Mouse (Mus musculus): ENCODE results near the gene Slc9a7. TPM values are rescaled to one million over a fixed set of nuclear protein-coding genes. Genes with fewer than 3 reads are reported as not detected.

The Slc9a7 gene
- total and polyA plus RNA-seq, 3 experiments = 20.7 to 26.0 (median 21.6) TPM

GRCm38 (mm10) chrX:20332756-20333155, 41.1 kb upstream of the Slc9a7 start:
- Histone ChIP-seq H3K79me2 (replicated peaks; ENCODE audit: control insufficient read depth, extremely low read depth, insufficient read depth, poor library complexity, severe bottlenecking) (no peaks in the 10 kb centered on the region), H3K9me3 (replicated peaks; ENCODE audit: low read length) (no peaks in the 10 kb centered on the region), H3K4me2 (ENCODE audit: insufficient read depth, low read depth, poor library complexity, severe bottlenecking) (no peak overlapping the region), H3K27me3 (replicated peaks) (no peaks in the 10 kb centered on the region), H3K9ac (ENCODE audit: insufficient read depth, low read depth) (no peak overlapping the region), H3K4me1 (ENCODE audit: control insufficient read depth in 1 of 2, insufficient read depth in 2 of 2) (peaks cover 3 to 17% of the 10 kb centered on the region in 2 experiments; a peak in 3 of 4 replicates), H3K27ac (ENCODE audit: insufficient read depth, low read depth) (no peak overlapping the region), H3K36me3 (replicated peaks in 1 of 2; ENCODE audit: control insufficient read depth in 1 of 2, insufficient read depth in 1 of 2, low read length in 1 of 2) (no peaks in the 10 kb centered on the region), H3K4me3 (replicated peaks in 1 of 3; ENCODE audit: low read depth in 2 of 3, low read length in 2 of 3, poor library complexity in 1 of 3) (no peak overlapping the region)
- DNase-seq (ENCODE audit: extremely low read depth) = no peak
- dilution Hi-C loops (cut with MboI; ENCODE audit: extremely low pct_ligation_motif_present, extremely low pct_unique_long_range_greater_than_20kb, low sequenced_read_pairs) = no loop called here
- TF ChIP-seq POLR2AphosphoS2 (IDR thresholded peaks at IDR 0.05; ENCODE audit: low read depth, low read length) = no peak
- TF ChIP-seq EP300 (IDR thresholded peaks at IDR 0.05; ENCODE audit: low read length) = no peak
- TF ChIP-seq ETS1 (conservative IDR thresholded peaks at IDR 0.05; ENCODE audit: low read depth, low read length) = no peak
- no peak for TF ChIP-seq MAFK (IDR thresholded peaks at IDR 0.05; ENCODE audit: insufficient replicate concordance, low read length)
- no peak for TF ChIP-seq BHLHE40 (IDR thresholded peaks at IDR 0.05; ENCODE audit: low read depth, low read length)
- TF ChIP-seq MAX (IDR thresholded peaks at IDR 0.05; ENCODE audit: low read length) = no peak
- TF ChIP-seq SIN3A (IDR thresholded peaks at IDR 0.05; ENCODE audit: low read length) = no peak
- TF ChIP-seq ELF1 (IDR thresholded peaks at IDR 0.05; ENCODE audit: low read depth, low read length) = no peak
- TF ChIP-seq IRF4 (IDR thresholded peaks at IDR 0.05; ENCODE audit: low read depth, low read length) = no peak
- no peak for TF ChIP-seq HCFC1 (IDR thresholded peaks at IDR 0.05; ENCODE audit: low read depth, low read length)
- TF ChIP-seq CHD1 (IDR thresholded peaks at IDR 0.05; ENCODE audit: low read depth, low read length) = no peak
- no peak for TF ChIP-seq USF1 (IDR thresholded peaks at IDR 0.05; ENCODE audit: low read depth, low read length)
- TF ChIP-seq NELFE (IDR thresholded peaks at IDR 0.05; ENCODE audit: low read depth, low read length) = no peak
- TF ChIP-seq MYC (IDR thresholded peaks at IDR 0.05; ENCODE audit: low read depth, low read length) = no peak
- in situ Hi-C loops (cut with MboI; ENCODE audit: low pct_ligation_motif_present, low pct_unique_long_range_greater_than_20kb, low sequenced_read_pairs) = loop anchor here (25.0 kb wide), 2 partner anchors 170 to 270 kb away; partner anchors contain the start of gene Chst7

- Histone ChIP-seq H3K36me3 (replicated peaks in 1 of 2; ENCODE audit: control insufficient read depth in 1 of 2, insufficient read depth in 1 of 2, low read length in 1 of 2) (no peaks in the 10 kb centered on the region), H3K27ac (ENCODE audit: insufficient read depth, low read depth) (no peak overlapping the region), H3K4me2 (ENCODE audit: insufficient read depth, low read depth, poor library complexity, severe bottlenecking) (no peak overlapping the region), H3K79me2 (replicated peaks; ENCODE audit: control insufficient read depth, extremely low read depth, insufficient read depth, poor library complexity, severe bottlenecking) (no peaks in the 10 kb centered on the region), H3K9ac (ENCODE audit: insufficient read depth, low read depth) (no peak overlapping the region), H3K4me1 (ENCODE audit: control insufficient read depth in 1 of 2, insufficient read depth in 2 of 2) (peaks cover 0 to 19% of the 10 kb centered on the region in 2 experiments; a peak in 2 of 4 replicates), H3K9me3 (replicated peaks; ENCODE audit: low read length) (no peaks in the 10 kb centered on the region), H3K27me3 (replicated peaks) (no peaks in the 10 kb centered on the region), H3K4me3 (replicated peaks in 1 of 3; ENCODE audit: low read depth in 2 of 3, low read length in 2 of 3, poor library complexity in 1 of 3) (no peak overlapping the region)
- in situ Hi-C loops (cut with MboI; ENCODE audit: low pct_ligation_motif_present, low pct_unique_long_range_greater_than_20kb, low sequenced_read_pairs) (no loop called here), dilution Hi-C loops (cut with MboI; ENCODE audit: extremely low pct_ligation_motif_present, extremely low pct_unique_long_range_greater_than_20kb, low sequenced_read_pairs) (no loop called here)
- no peak for TF ChIP-seq NRF1 (IDR thresholded peaks at IDR 0.05; ENCODE audit: low read depth, low read length)
- peak; percentile 50; the same call in 1 of the 2 replicates for TF ChIP-seq BHLHE40 (IDR thresholded peaks at IDR 0.05; ENCODE audit: low read depth, low read length)
- no peak for DNase-seq (ENCODE audit: extremely low read depth)
Observed at GRCm38 (mm10) chrX:20307215-20307614, 15.6 kb upstream of the Slc9a7 start.
